Mouse (Mus musculus): ENCODE data around the gene Acyp1. TPM values are rescaled to one million over a fixed set of nuclear protein-coding genes. Genes with fewer than 3 reads are reported as not detected.

The Acyp1 gene
- polyA plus RNA-seq, 1 experiment from 2014 or later: 16.2 TPM

GRCm38 (mm10) chr12:85271843-85272206 lies 16.4 kb downstream of the Acyp1 start:
- WGBS (ENCODE audit: missing documents): 80% methylated on average over 4 of the region's 4 CpGs
- Histone ChIP-seq H3K36me3 (ENCODE audit: inconsistent target) (no peaks in the 10 kb centered on the region), H3K4me3 (ENCODE audit: inconsistent target) (no peak overlapping the region), H3K79me2 (ENCODE audit: inconsistent target) (no peaks in the 10 kb centered on the region), H3K27ac (no peak overlapping the region)

- Histone ChIP-seq H3K36me3 (ENCODE audit: inconsistent target) (no peaks in the 10 kb centered on the region), H3K79me2 (ENCODE audit: inconsistent target) (no peaks in the 10 kb centered on the region), H3K4me3 (ENCODE audit: inconsistent target) (no peak overlapping the region), H3K27ac (no peak overlapping the region)
- WGBS (ENCODE audit: missing documents): 65% methylated on average over 7 of the region's 7 CpGs
These were observed 17.0 kb downstream of the Acyp1 start for GRCm38 (mm10) chr12:85271132-85271842.

GRCm38 (mm10) chr12:85270319-85270718 lies 17.9 kb downstream of the Acyp1 start, which contains the start of gene Mlh3:
TSS of gene Mlh3 (minus strand) at chr12:85270599.
- no peaks in the 10 kb centered on the region for H3K79me2 ChIP-seq (ENCODE audit: inconsistent target)
- no peak within 1 kb of the TSS for H3K27ac ChIP-seq
- peak within 1 kb of the TSS; percentile 27 for H3K4me3 ChIP-seq (ENCODE audit: inconsistent target)
- 0% methylated on average over 31 of the region's 35 CpGs for WGBS (ENCODE audit: missing documents)
- no peaks in the 10 kb centered on the region for H3K36me3 ChIP-seq (ENCODE audit: inconsistent target)

GRCm38 (mm10) chr12:85269821-85270220 lies 18.4 kb downstream of the Acyp1 start:
- Histone ChIP-seq H3K27ac (no peak overlapping the region), H3K36me3 (ENCODE audit: inconsistent target) (no peaks in the 10 kb centered on the region), H3K4me3 (ENCODE audit: inconsistent target) (peak overlapping the region; percentile 27), H3K79me2 (ENCODE audit: inconsistent target) (no peaks in the 10 kb centered on the region)
- WGBS (ENCODE audit: missing documents): 81% methylated on average over 3 of the region's 3 CpGs

GRCm38 (mm10) chr12:85266248-85266647 lies 22.0 kb downstream of the Acyp1 start:
- H3K79me2 ChIP-seq (ENCODE audit: inconsistent target): no peaks in the 10 kb centered on the region
- no peaks in the 10 kb centered on the region for H3K36me3 ChIP-seq (ENCODE audit: inconsistent target)
- no peak overlapping the region for H3K4me3 ChIP-seq (ENCODE audit: inconsistent target)
- H3K27ac ChIP-seq: no peak overlapping the region
- 92% methylated on average over 3 of the region's 3 CpGs for WGBS (ENCODE audit: missing documents)

GRCm38 (mm10) chr12:85264940-85265339 lies 23.3 kb downstream of the Acyp1 start:
- no peaks in the 10 kb centered on the region for H3K79me2 ChIP-seq (ENCODE audit: inconsistent target)
- 96% methylated on average over 7 of the region's 7 CpGs for WGBS (ENCODE audit: missing documents)
- no peaks in the 10 kb centered on the region for H3K36me3 ChIP-seq (ENCODE audit: inconsistent target)
- no peak overlapping the region for H3K27ac ChIP-seq
- H3K4me3 ChIP-seq (ENCODE audit: inconsistent target): no peak overlapping the region

GRCm38 (mm10) chr12:85264531-85264930 lies 23.7 kb downstream of the Acyp1 start:
- Histone ChIP-seq H3K36me3 (ENCODE audit: inconsistent target) (no peaks in the 10 kb centered on the region), H3K4me3 (ENCODE audit: inconsistent target) (no peak overlapping the region), H3K27ac (no peak overlapping the region), H3K79me2 (ENCODE audit: inconsistent target) (no peaks in the 10 kb centered on the region)
- WGBS (ENCODE audit: missing documents): 95% methylated on average over 8 of the region's 8 CpGs

- H3K4me3 ChIP-seq (ENCODE audit: inconsistent target): no peak overlapping the region
- H3K27ac ChIP-seq: no peak overlapping the region
- WGBS (ENCODE audit: missing documents): 90% methylated on average over 5 of the region's 5 CpGs
- H3K79me2 ChIP-seq (ENCODE audit: inconsistent target): no peaks in the 10 kb centered on the region
- no peaks in the 10 kb centered on the region for H3K36me3 ChIP-seq (ENCODE audit: inconsistent target)
These were observed 25.0 kb downstream of the Acyp1 start for GRCm38 (mm10) chr12:85263190-85263589.

GRCm38 (mm10) chr12:85262489-85262888 lies 25.7 kb downstream of the Acyp1 start:
- WGBS (ENCODE audit: missing documents): 88% methylated on average over 10 of the region's 10 CpGs
- Histone ChIP-seq H3K27ac (no peak overlapping the region), H3K79me2 (ENCODE audit: inconsistent target) (no peaks in the 10 kb centered on the region), H3K4me3 (ENCODE audit: inconsistent target) (no peak overlapping the region), H3K36me3 (ENCODE audit: inconsistent target) (no peaks in the 10 kb centered on the region)

- peak overlapping the region; percentile 61 for H3K27ac ChIP-seq
- H3K4me3 ChIP-seq (ENCODE audit: inconsistent target): no peak overlapping the region
- 14% methylated on average over 7 of the region's 7 CpGs for WGBS (ENCODE audit: missing documents)
These were observed 31.1 kb downstream of the Acyp1 start for GRCm38 (mm10) chr12:85257008-85257639.

GRCm38 (mm10) chr12:85256074-85256751 lies 32.0 kb downstream of the Acyp1 start:
- no peaks in the 10 kb centered on the region for H3K36me3 ChIP-seq (ENCODE audit: inconsistent target)
- peak overlapping the region; percentile 61 for H3K27ac ChIP-seq
- H3K4me3 ChIP-seq (ENCODE audit: inconsistent target): no peak overlapping the region
- WGBS (ENCODE audit: missing documents): 63% methylated on average over 7 of the region's 7 CpGs
- H3K79me2 ChIP-seq (ENCODE audit: inconsistent target): no peaks in the 10 kb centered on the region

More at GRCm38 (mm10) chr12:85257008-85257639, 31.1 kb downstream of the Acyp1 start:
- Histone ChIP-seq H3K36me3 (ENCODE audit: inconsistent target) (no peaks in the 10 kb centered on the region), H3K79me2 (ENCODE audit: inconsistent target) (no peaks in the 10 kb centered on the region)

GRCm38 (mm10) chr12:85252083-85252482 lies 36.2 kb downstream of the Acyp1 start:
- no peak overlapping the region for H3K4me3 ChIP-seq (ENCODE audit: inconsistent target)
- H3K27ac ChIP-seq: no peak overlapping the region
- no peaks in the 10 kb centered on the region for H3K36me3 ChIP-seq (ENCODE audit: inconsistent target)
- 98% methylated on average over 3 of the region's 3 CpGs for WGBS (ENCODE audit: missing documents)
- H3K79me2 ChIP-seq (ENCODE audit: inconsistent target): no peaks in the 10 kb centered on the region

GRCm38 (mm10) chr12:85237553-85237952 lies 50.7 kb downstream of the Acyp1 start:
- Histone ChIP-seq H3K27ac (no peak overlapping the region), H3K4me3 (ENCODE audit: inconsistent target) (no peak overlapping the region), H3K36me3 (ENCODE audit: inconsistent target) (peaks cover 9% of the 10 kb centered on the region; the same call in 1 of the 2 replicates), H3K79me2 (ENCODE audit: inconsistent target) (no peaks in the 10 kb centered on the region)
- WGBS (ENCODE audit: missing documents): 98% methylated on average over 5 of the region's 5 CpGs

GRCm38 (mm10) chr12:85233376-85234358 lies 54.6 kb downstream of the Acyp1 start:
- H3K79me2 ChIP-seq (ENCODE audit: inconsistent target): no peaks in the 10 kb centered on the region
- WGBS (ENCODE audit: missing documents): 93% methylated on average over 18 of the region's 21 CpGs
- no peak overlapping the region for H3K4me3 ChIP-seq (ENCODE audit: inconsistent target)
- H3K36me3 ChIP-seq (ENCODE audit: inconsistent target): peaks cover 9% of the 10 kb centered on the region; the same call in 1 of the 2 replicates
- H3K27ac ChIP-seq: no peak overlapping the region
